In genomic region chr3:37722487-37723060, GRCm38 (mm10) we compare ENCODE assay signal across 9 mouse cellular contexts. TPM values are rescaled to one million over a fixed set of nuclear protein-coding genes. Genes with fewer than 3 reads are reported as not detected.
DNase-seq lines count a peak whose midpoint lies in the region; ATAC-seq and TF ChIP-seq lines count a peak whose summit lies in the region.
"Had no signal": no experiment of that assay in that cellular context is flagged by ENCODE, and none has a peak within 500 bp of the region (broad histone marks: within the 10 kb centered on the region; RNA-seq: fewer than 3 reads in every experiment).

No protein-coding gene starts in this region.

- TF ChIP-seq POLR2A in cerebellum, adult 2 months (IDR thresholded peaks at IDR 0.05; ENCODE audit: borderline replicate concordance, insufficient read depth, low read length) = no peak

- TF ChIP-seq CTCF in kidney, postnatal 0 days (IDR thresholded peaks at IDR 0.05; ENCODE audit: low read depth) = no peak
- TF ChIP-seq CTCF in cerebellum, adult 2 months (IDR thresholded peaks at IDR 0.05; ENCODE audit: borderline replicate concordance, insufficient read depth, low read depth, low read length) = no peak

- no peak overlapping the region; the same call in 1 of the 2 replicates for H3K4me3 ChIP-seq in kidney, postnatal 0 days (replicated peaks; ENCODE audit: low read depth, low read length)
- H3K4me3 ChIP-seq in embryonic facial prominence, embryonic 15.5 days (replicated peaks) = peak overlapping the region; percentile 40; the same call in 1 of the 2 replicates
- peak overlapping the region; percentile 35 for H3K4me3 ChIP-seq in intestine, embryonic 15.5 days (replicated peaks)
- H3K4me3 ChIP-seq in neural tube, embryonic 12.5 days = 0 out of 2 replicates have a peak overlapping the region, but pooled peaks have one; percentile 1
- H3K4me3 ChIP-seq in cerebellum, adult 2 months (replicated peaks; ENCODE audit: insufficient read depth, low read depth, low read length) = no peak overlapping the region

- no peak overlapping the region for H3K9ac ChIP-seq in kidney, postnatal 0 days (ENCODE audit: low read depth, low read length)
- H3K9ac ChIP-seq in embryonic facial prominence, embryonic 15.5 days = no peak overlapping the region
- 0 out of 2 replicates have a peak overlapping the region, but pooled peaks have one; percentile 9 for H3K9ac ChIP-seq in intestine, embryonic 15.5 days
- no peak overlapping the region for H3K9ac ChIP-seq in neural tube, embryonic 12.5 days

- H3K4me2 ChIP-seq in kidney, postnatal 0 days (ENCODE audit: low read length) = peak overlapping the region; percentile 63
- peak overlapping the region; percentile 60 for H3K4me2 ChIP-seq in embryonic facial prominence, embryonic 15.5 days (replicated peaks)
- H3K4me2 ChIP-seq in intestine, embryonic 15.5 days (replicated peaks) = peak overlapping the region; percentile 62
- peak overlapping the region; percentile 66 for H3K4me2 ChIP-seq in neural tube, embryonic 12.5 days (replicated peaks)

- no peak for DNase-seq in kidney, postnatal 0 days (ENCODE audit: low spot score)
- no peak for DNase-seq in kidney, postnatal 14 days
- no peak for DNase-seq in cerebellum, adult 2 months
- no peak for DNase-seq in gastrocnemius, postnatal 14 days

- peak overlapping the region; percentile 93 for H3K27ac ChIP-seq in kidney, postnatal 0 days
- H3K27ac ChIP-seq in embryonic facial prominence, embryonic 15.5 days (replicated peaks) = peak overlapping the region; percentile 25; the same call in 1 of the 2 replicates
- peak overlapping the region; percentile 93 for H3K27ac ChIP-seq in intestine, embryonic 15.5 days
- no peak overlapping the region for H3K27ac ChIP-seq in neural tube, embryonic 12.5 days
- H3K27ac ChIP-seq in cerebellum, adult 2 months (ENCODE audit: insufficient read depth, low read length) = no peak overlapping the region

- ATAC-seq in kidney, postnatal 0 days (replicated peaks; ENCODE audit: low FRiP score, low read depth) = no peak
- ATAC-seq in embryonic facial prominence, embryonic 15.5 days (ENCODE audit: insufficient number of reproducible peaks, low FRiP score, low TSS enrichment, low read depth) = no peak
- ATAC-seq in intestine, embryonic 15.5 days = peak; percentile 27
- no peak for ATAC-seq in neural tube, embryonic 12.5 days (ENCODE audit: low FRiP score, low read depth)
- no peak for ATAC-seq in erythroid progenitor cell, adult 5-6 weeks (replicated peaks; ENCODE audit: low FRiP score, poor library complexity, severe bottlenecking)

- intact Hi-C loops in gastrocnemius, postnatal 14 days (cut with DNase I; ENCODE audit: low total_unique reads) = no loop called here

- H3K9me3 ChIP-seq in kidney, postnatal 0 days (replicated peaks; ENCODE audit: low read length) = no peaks in the 10 kb centered on the region
- no peaks in the 10 kb centered on the region for H3K9me3 ChIP-seq in embryonic facial prominence, embryonic 15.5 days (replicated peaks)
- H3K9me3 ChIP-seq in intestine, embryonic 15.5 days = no peaks in the 10 kb centered on the region
- H3K9me3 ChIP-seq in neural tube, embryonic 12.5 days = no peaks in the 10 kb centered on the region

- H3K27me3 ChIP-seq in kidney, postnatal 0 days (ENCODE audit: insufficient read depth, low read length) = no peaks in the 10 kb centered on the region
- no peaks in the 10 kb centered on the region for H3K27me3 ChIP-seq in embryonic facial prominence, embryonic 15.5 days
- no peaks in the 10 kb centered on the region for H3K27me3 ChIP-seq in intestine, embryonic 15.5 days (replicated peaks)
- H3K27me3 ChIP-seq in neural tube, embryonic 12.5 days (replicated peaks) = peaks cover 17% of the 10 kb centered on the region; the same call in 1 of the 2 replicates
- H3K27me3 ChIP-seq in cerebellum, adult 2 months (ENCODE audit: control insufficient read depth, insufficient read depth, low read length) = no peaks in the 10 kb centered on the region
- H3K27me3 ChIP-seq: Patski had no signal

- peaks cover 20% of the 10 kb centered on the region; the same call in 1 of the 2 replicates for H3K4me1 ChIP-seq in kidney, postnatal 0 days (replicated peaks; ENCODE audit: insufficient read depth, low read length)
- peaks cover 21% of the 10 kb centered on the region for H3K4me1 ChIP-seq in embryonic facial prominence, embryonic 15.5 days
- peaks cover 15% of the 10 kb centered on the region for H3K4me1 ChIP-seq in intestine, embryonic 15.5 days (replicated peaks)
- peaks cover 18% of the 10 kb centered on the region for H3K4me1 ChIP-seq in neural tube, embryonic 12.5 days
- H3K4me1 ChIP-seq in cerebellum, adult 2 months (ENCODE audit: control insufficient read depth, insufficient read depth, low read length) = peaks cover 4% of the 10 kb centered on the region; the same call in 1 of the 2 replicates

- H3K36me3 ChIP-seq in kidney, postnatal 0 days (ENCODE audit: insufficient read depth, low read length) = no peaks in the 10 kb centered on the region
- no peaks in the 10 kb centered on the region for H3K36me3 ChIP-seq in embryonic facial prominence, embryonic 15.5 days
- H3K36me3 ChIP-seq in intestine, embryonic 15.5 days = no peaks in the 10 kb centered on the region
- no peaks in the 10 kb centered on the region for H3K36me3 ChIP-seq in neural tube, embryonic 12.5 days

- WGBS in kidney, postnatal 0 days = 43% methylated on average over 12 of the region's 12 CpGs
- WGBS in embryonic facial prominence, embryonic 15.5 days = 33% methylated on average over 12 of the region's 12 CpGs
- 44% methylated on average over 12 of the region's 12 CpGs for WGBS in intestine, embryonic 15.5 days
- WGBS in neural tube, embryonic 12.5 days = 45% methylated on average over 12 of the region's 12 CpGs
- 84% methylated on average over 12 of the region's 12 CpGs for WGBS in cerebellum, adult 2 months

RNA-seq across cellular contexts. Expression of gene Gm5148, which starts 1.7 kb away (rescaled TPM):
- 11.4 and 14.4 TPM in 2 replicates for polyA plus RNA-seq in kidney, postnatal 0 days (2015; fragmentation: Nextera tagmentation; extraction: Ambion mirVana)
- 5.4 and 6.8 TPM in 2 replicates for polyA plus RNA-seq in embryonic facial prominence, embryonic 15.5 days (2015; fragmentation: Nextera tagmentation; extraction: Ambion mirVana)
- polyA plus RNA-seq in intestine, embryonic 15.5 days (2015; fragmentation: Nextera tagmentation; extraction: Ambion mirVana) = 4.8 and 5.1 TPM in 2 replicates
- 2.7 and 3.1 TPM in 2 replicates for polyA plus RNA-seq in neural tube, embryonic 12.5 days (2016; fragmentation: Nextera tagmentation; extraction: Ambion mirVana)
- polyA plus RNA-seq in cerebellum, adult 2 months (2012; rRNA removed) = 17.5 and 18.4 TPM in 2 replicates
- total RNA-seq in erythroid progenitor cell, adult 5-6 weeks (2015; ENCODE audit: low replicate concordance) = not detected in 2 replicates
- total RNA-seq in erythroid progenitor cell, adult 5-6 weeks (2017; ENCODE audit: low replicate concordance) = 0.23 and 20.0 TPM in 2 replicates
- under 1 TPM in 1 of 2 experiments, not detected in 1; 0.27 TPM for total RNA-seq in gastrocnemius, postnatal 14 days (2021)

Comparison
In these comparisons a context has a peak if more than half of its experiments do, and no peak if none do; other contexts are left out.
1. H3K27ac ChIP-seq: peak in kidney, postnatal 0 days (single experiment), embryonic facial prominence, embryonic 15.5 days (single experiment) and intestine, embryonic 15.5 days (single experiment); none in neural tube, embryonic 12.5 days (single experiment) and cerebellum, adult 2 months (single experiment).
2. H3K4me3 ChIP-seq: peak in embryonic facial prominence, embryonic 15.5 days (single experiment), intestine, embryonic 15.5 days (single experiment) and neural tube, embryonic 12.5 days (single experiment); none in kidney, postnatal 0 days (single experiment) and cerebellum, adult 2 months (single experiment).
3. Peak in every context shown above with its lines, with median percentiles within 50 percentile points of each other: H3K4me2 ChIP-seq.